Mouse (Mus musculus): ENCODE data around the gene Atxn10.

DNA sequence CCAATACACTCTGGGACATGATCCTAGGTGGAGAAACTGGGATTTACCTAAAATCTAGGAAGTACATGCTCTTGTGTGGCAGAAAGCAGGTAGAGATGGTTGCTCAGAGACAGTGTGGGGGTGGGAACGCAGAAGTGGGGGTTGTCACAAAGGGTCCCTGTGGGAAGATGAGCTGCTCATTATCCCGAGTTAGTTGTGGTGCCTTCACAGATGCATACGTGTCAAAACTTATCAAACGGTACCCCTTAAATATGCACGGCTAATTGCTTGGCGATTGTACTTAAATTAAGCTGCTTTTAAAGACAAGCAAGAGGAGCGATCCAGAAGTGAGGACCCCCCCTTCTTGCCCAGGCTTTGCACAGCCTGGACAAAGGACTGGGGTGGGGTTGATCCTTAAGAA, 153.7 kb downstream of the Atxn10 start:
- TF ChIP-seq POLR2A (IDR thresholded peaks at IDR 0.05; ENCODE audit: insufficient read depth, low read length): no peak
- TF ChIP-seq CTCF (IDR thresholded peaks at IDR 0.05; ENCODE audit: low read depth, low read length): no peak
- TF ChIP-seq EP300 (IDR thresholded peaks at IDR 0.05; ENCODE audit: insufficient read depth, low read depth, low read length): no peak
